Comparison of ENCODE assay signal across 10 mouse cellular contexts in genomic region chr6:48136851-48137250, GRCm38 (mm10). TPM values are rescaled to one million over a fixed set of nuclear protein-coding genes. Genes with fewer than 3 reads are reported as not detected.
A peak's percentile ranks its signal among the peaks of the same experiment; 100 is the strongest.
DNase-seq lines count a peak whose midpoint lies in the region; ATAC-seq lines count a peak whose summit lies in the region.
"Had no signal": no experiment of that assay in that cellular context is flagged by ENCODE, and none has a peak within 500 bp of the region (broad histone marks: within the 10 kb centered on the region; RNA-seq: fewer than 3 reads in every experiment).

No protein-coding gene starts in this region.

- no peak for ATAC-seq in heart, embryonic 11.5 days (replicated peaks; ENCODE audit: insufficient number of reproducible peaks, low FRiP score, low TSS enrichment)
- ATAC-seq in embryonic facial prominence, embryonic 11.5 days (replicated peaks; ENCODE audit: insufficient number of reproducible peaks, low FRiP score, low TSS enrichment, low read depth): no peak
- ATAC-seq in megakaryocyte progenitor cell, adult 5-6 weeks (replicated peaks; ENCODE audit: poor library complexity): no peak
- ATAC-seq: intestine, postnatal 0 days had no signal

- H3K4me1 ChIP-seq in heart, embryonic 11.5 days (ENCODE audit: control insufficient read depth, insufficient read depth, low read length): no peaks in the 10 kb centered on the region
- no peaks in the 10 kb centered on the region for H3K4me1 ChIP-seq in embryonic facial prominence, embryonic 11.5 days (ENCODE audit: control insufficient read depth, insufficient read depth, low read length)

- no peak overlapping the region for H3K9ac ChIP-seq in heart, embryonic 11.5 days (ENCODE audit: low read depth, low read length)
- no peak overlapping the region for H3K9ac ChIP-seq in embryonic facial prominence, embryonic 11.5 days (replicated peaks; ENCODE audit: low read length)

- H3K9me3 ChIP-seq in heart, embryonic 11.5 days (replicated peaks; ENCODE audit: control insufficient read depth, low read length): no peaks in the 10 kb centered on the region
- H3K9me3 ChIP-seq in embryonic facial prominence, embryonic 11.5 days (replicated peaks; ENCODE audit: control insufficient read depth, low read length): no peaks in the 10 kb centered on the region

- H3K4me2 ChIP-seq in heart, embryonic 11.5 days: no peak overlapping the region
- no peak overlapping the region for H3K4me2 ChIP-seq in embryonic facial prominence, embryonic 11.5 days (ENCODE audit: low read depth, low read length)

- no peaks in the 10 kb centered on the region for H3K36me3 ChIP-seq in heart, embryonic 11.5 days (ENCODE audit: control insufficient read depth, insufficient read depth, low read length)
- H3K36me3 ChIP-seq in embryonic facial prominence, embryonic 11.5 days (replicated peaks; ENCODE audit: control insufficient read depth, insufficient read depth, low read depth, low read length): no peaks in the 10 kb centered on the region

- peak; percentile 9 to 53 for DNase-seq in heart, postnatal 14 days
- peak; percentile 25 for DNase-seq in thymus, postnatal 4 days
- DNase-seq in thymus, postnatal 0 days (ENCODE audit: low spot score): no peak
- peak; percentile 80 for DNase-seq in embryonic facial prominence, embryonic 11.5 days (ENCODE audit: low spot score)
- peak; percentile 19 for DNase-seq in testis, postnatal 14 days (ENCODE audit: low spot score)
- DNase-seq in frontal cortex, postnatal 10 days (ENCODE audit: low spot score in 2 of 2): no peak
- DNase-seq: cerebellum, adult 11-12 months had no signal

- 51% methylated on average over 2 of the region's 2 CpGs for WGBS in heart, embryonic 11.5 days (ENCODE audit: insufficient replicate concordance)
- WGBS in embryonic facial prominence, embryonic 11.5 days: 57% methylated on average over 2 of the region's 2 CpGs

- no peaks in the 10 kb centered on the region for H3K27me3 ChIP-seq in heart, embryonic 11.5 days (ENCODE audit: control insufficient read depth, insufficient read depth, low read length)
- H3K27me3 ChIP-seq in embryonic facial prominence, embryonic 11.5 days (ENCODE audit: control insufficient read depth, insufficient read depth, low read length): no peaks in the 10 kb centered on the region

- H3K4me3 ChIP-seq in heart, embryonic 11.5 days (ENCODE audit: low read depth, low read length): no peak overlapping the region
- no peak overlapping the region for H3K4me3 ChIP-seq in embryonic facial prominence, embryonic 11.5 days (ENCODE audit: low read depth, low read length)

- no peak overlapping the region for H3K27ac ChIP-seq in heart, embryonic 11.5 days (ENCODE audit: low read depth, low read length)
- H3K27ac ChIP-seq in embryonic facial prominence, embryonic 11.5 days (replicated peaks; ENCODE audit: low read depth, low read length): no peak overlapping the region

- intact Hi-C loops in heart, postnatal 14 days (cut with DNase I): no loop called here

RNA-seq across cellular contexts. Expression of gene Zfp746, which starts 50.5 kb away (rescaled TPM):
- 10 to 100 TPM; 13.9 to 15.1 TPM for total RNA-seq in heart, postnatal 14 days (2021)
- polyA plus RNA-seq in heart, embryonic 11.5 days (2014; fragmentation: Nextera tagmentation; extraction: Ambion mirVana): 10.0 and 11.4 TPM in 2 replicates
- 17.3 and 21.3 TPM in 2 replicates for polyA plus RNA-seq in thymus, postnatal 0 days (2015; fragmentation: Nextera tagmentation; extraction: Ambion mirVana)
- polyA plus RNA-seq in embryonic facial prominence, embryonic 11.5 days (2014; fragmentation: Nextera tagmentation; extraction: Ambion mirVana): 21.3 and 25.6 TPM in 2 replicates
- total RNA-seq in megakaryocyte progenitor cell, adult 5-6 weeks (2015): 23.2 and 25.1 TPM in 2 replicates
- 20.9 and 21.4 TPM in 2 replicates for total RNA-seq in megakaryocyte progenitor cell, adult 5-6 weeks (2017)

Comparison
In these comparisons a context has a peak if more than half of its experiments do, and no peak if none do; other contexts are left out.
1. DNase-seq: peak in heart, postnatal 14 days (2 of 2), thymus, postnatal 4 days (single experiment), embryonic facial prominence, embryonic 11.5 days (single experiment) and testis, postnatal 14 days (single experiment); none in thymus, postnatal 0 days (single experiment) and frontal cortex, postnatal 10 days (0 of 2).